Mouse (Mus musculus) embryonic facial prominence, embryonic 14.5 days (tissue): ENCODE results near the gene Fyn. TPM values are rescaled to one million over a fixed set of nuclear protein-coding genes. Genes with fewer than 3 reads are reported as not detected.

Experiments
- ATAC-seq: fragments of 200-750 bp; cut with Nextera tagmentation; 2 replicates; pipeline ENCODE4 v1.8.0; 2017; ENCODE audit warnings: low read depth, moderate number of reproducible peaks, moderate TSS enrichment
- DNase-seq: peaks from one replicate; pipeline ENCODE4 v3.0.0-alpha.2; 2015; ENCODE audit warnings: low spot score
- H3K27ac ChIP-seq: fragments of 300-500 bp; sonication (generic); replicated peaks from 2 replicates; pipeline ENCODE4 v1.5.1; 2014; ENCODE audit warnings: low read depth, mild to moderate bottlenecking, low read length, moderate library complexity
- H3K27me3 ChIP-seq: fragments of 300-500 bp; sonication (generic); replicated peaks from 2 replicates; pipeline ENCODE4 v1.6.1; 2014; ENCODE audit warnings: low read length; ENCODE audit not compliant: control insufficient read depth, insufficient read depth
- H3K36me3 ChIP-seq: fragments of 300-500 bp; sonication (generic); 2 replicates; pipeline ENCODE4 v1.6.1; 2014; ENCODE audit warnings: low read length, mixed read lengths; ENCODE audit not compliant: control insufficient read depth, insufficient read depth
- H3K4me1 ChIP-seq: fragments of 300-500 bp; sonication (generic); 2 replicates; pipeline ENCODE4 v1.6.1; 2014; ENCODE audit warnings: antibody characterized with exemption, low read length; ENCODE audit not compliant: control insufficient read depth, insufficient read depth
- H3K4me2 ChIP-seq: fragments of 300-500 bp; sonication (generic); 2 replicates; pipeline ENCODE4 v1.6.1; 2014; ENCODE audit warnings: low read depth, mild to moderate bottlenecking, low read length, moderate library complexity, mixed read lengths
- H3K4me3 ChIP-seq: fragments of 300-500 bp; sonication (generic); 2 replicates; pipeline ENCODE4 v1.5.1; 2014; ENCODE audit warnings: low read depth, mild to moderate bottlenecking, low read length
- H3K9ac ChIP-seq: fragments of 300-500 bp; sonication (generic); 2 replicates; pipeline ENCODE4 v1.6.1; 2014; ENCODE audit warnings: low read depth, mild to moderate bottlenecking, low read length, moderate library complexity, mixed read lengths
- H3K9me3 ChIP-seq: fragments of 300-500 bp; sonication (generic); 2 replicates; pipeline ENCODE4 v1.6.1; 2016; ENCODE audit warnings: low read length; ENCODE audit not compliant: control insufficient read depth
- WGBS: fragments of 180-500 bp; shearing (Covaris S2); extraction: QIAGEN DNeasy Blood & Tissue Kit; methylation state at CpG from one replicate; pipeline ENCODE4 v1.1.7; 2014; 5-methylcytosine and 5-hydroxymethylcytosine counted together
- polyA plus RNA-seq: library from polyadenylated mRNA; unstranded; fragments of >200 nt; fragmentation: Nextera tagmentation; extraction: Ambion mirVana; gene quantifications from 2 replicates; pipeline ENCODE4 v1.2.1, GENCODE M21; 2014

Fyn gene
- polyA plus RNA-seq, 1 experiment from 2014 or later, result 60.8 TPM

- Histone ChIP-seq H3K36me3 (peaks cover 20% of the 10 kb centered on the region; the same call in 1 of the 2 replicates), H3K9ac (no peak overlapping the region), H3K4me1 (no peaks in the 10 kb centered on the region; the same call in 1 of the 2 replicates), H3K27ac (no peak overlapping the region), H3K9me3 (no peaks in the 10 kb centered on the region), H3K27me3 (no peaks in the 10 kb centered on the region), H3K4me2 (no peak overlapping the region), H3K4me3 (no peak overlapping the region)
- ATAC-seq, result no peak
- WGBS, result 88% methylated on average over 5 of the region's 5 CpGs
- no peak for DNase-seq
Observed at GRCm38 (mm10) chr10:39400155-39400554, 31.5 kb downstream of the Fyn start.

GRCm38 (mm10) chr10:39402487-39402886 lies 33.8 kb downstream of the Fyn start:
- Histone ChIP-seq H3K4me3 (no peak overlapping the region), H3K9ac (no peak overlapping the region), H3K27ac (no peak overlapping the region), H3K4me1 (peaks cover 6% of the 10 kb centered on the region; the same call in 1 of the 2 replicates), H3K9me3 (no peaks in the 10 kb centered on the region), H3K27me3 (no peaks in the 10 kb centered on the region), H3K36me3 (0 out of 2 replicates have a peak, but pooled peaks cover 4% of the 10 kb centered on the region), H3K4me2 (no peak overlapping the region)
- 76% methylated on average over 6 of the region's 6 CpGs for WGBS
- no peak for ATAC-seq
- DNase-seq, result no peak

- no peak overlapping the region for H3K9ac ChIP-seq
- no peak overlapping the region for H3K4me2 ChIP-seq
- peaks cover 6% of the 10 kb centered on the region; the same call in 1 of the 2 replicates for H3K4me1 ChIP-seq
- no peak for DNase-seq
- H3K9me3 ChIP-seq, result no peaks in the 10 kb centered on the region
- 0 out of 2 replicates have a peak, but pooled peaks cover 4% of the 10 kb centered on the region for H3K36me3 ChIP-seq
- H3K27ac ChIP-seq, result no peak overlapping the region
- no peaks in the 10 kb centered on the region for H3K27me3 ChIP-seq
- no peak overlapping the region for H3K4me3 ChIP-seq
- no peak for ATAC-seq
- 84% methylated on average over 6 of the region's 6 CpGs for WGBS
Observed at GRCm38 (mm10) chr10:39403706-39404105, 35.1 kb downstream of the Fyn start.

GRCm38 (mm10) chr10:39404175-39404574 lies 35.5 kb downstream of the Fyn start:
- no peak for DNase-seq
- Histone ChIP-seq H3K36me3 (0 out of 2 replicates have a peak, but pooled peaks cover 4% of the 10 kb centered on the region), H3K4me3 (no peak overlapping the region), H3K9me3 (no peaks in the 10 kb centered on the region), H3K27ac (no peak overlapping the region), H3K27me3 (no peaks in the 10 kb centered on the region), H3K4me1 (peaks cover 6% of the 10 kb centered on the region; the same call in 1 of the 2 replicates), H3K4me2 (no peak overlapping the region), H3K9ac (no peak overlapping the region)
- WGBS, result 89% methylated on average over 4 of the region's 4 CpGs
- ATAC-seq, result no peak

- Histone ChIP-seq H3K4me3 (no peak overlapping the region), H3K36me3 (no peaks in the 10 kb centered on the region), H3K9me3 (no peaks in the 10 kb centered on the region), H3K27ac (no peak overlapping the region), H3K4me1 (peaks cover 6% of the 10 kb centered on the region; the same call in 1 of the 2 replicates), H3K27me3 (no peaks in the 10 kb centered on the region), H3K4me2 (no peak overlapping the region), H3K9ac (no peak overlapping the region)
- no peak for DNase-seq
- 65% methylated on average over 10 of the region's 10 CpGs for WGBS
- no peak for ATAC-seq
Observed at GRCm38 (mm10) chr10:39405982-39406797, 37.5 kb downstream of the Fyn start.

- Histone ChIP-seq H3K27ac (no peak overlapping the region), H3K27me3 (no peaks in the 10 kb centered on the region), H3K36me3 (no peaks in the 10 kb centered on the region), H3K9me3 (no peaks in the 10 kb centered on the region), H3K4me1 (peaks cover 6% of the 10 kb centered on the region; the same call in 1 of the 2 replicates), H3K4me3 (no peak overlapping the region), H3K4me2 (no peak overlapping the region), H3K9ac (no peak overlapping the region)
- 74% methylated on average over 7 of the region's 7 CpGs for WGBS
- ATAC-seq (no peak), DNase-seq (no peak)
Observed at GRCm38 (mm10) chr10:39406798-39407189, 38.1 kb downstream of the Fyn start.

GRCm38 (mm10) chr10:39407553-39407952 lies 38.9 kb downstream of the Fyn start:
- WGBS, result 91% methylated on average over 2 of the region's 2 CpGs
- Histone ChIP-seq H3K4me1 (peaks cover 6% of the 10 kb centered on the region; the same call in 1 of the 2 replicates), H3K27me3 (no peaks in the 10 kb centered on the region), H3K36me3 (no peaks in the 10 kb centered on the region), H3K9me3 (no peaks in the 10 kb centered on the region), H3K27ac (no peak overlapping the region), H3K9ac (no peak overlapping the region), H3K4me3 (no peak overlapping the region), H3K4me2 (no peak overlapping the region)
- DNase-seq (no peak), ATAC-seq (no peak)

GRCm38 (mm10) chr10:39409602-39410001 lies 40.9 kb downstream of the Fyn start:
- Histone ChIP-seq H3K4me2 (no peak overlapping the region), H3K27ac (no peak overlapping the region), H3K36me3 (no peaks in the 10 kb centered on the region), H3K9me3 (no peaks in the 10 kb centered on the region), H3K4me3 (no peak overlapping the region), H3K27me3 (no peaks in the 10 kb centered on the region), H3K9ac (no peak overlapping the region), H3K4me1 (peaks cover 6% of the 10 kb centered on the region; the same call in 1 of the 2 replicates)
- DNase-seq (no peak), ATAC-seq (no peak)
- 81% methylated on average over 7 of the region's 7 CpGs for WGBS
